Mouse (Mus musculus): ENCODE results near the gene Adm2.

The Adm2 gene

GRCm38 (mm10) chr15:89314107-89314506 is 8.4 kb upstream of the Adm2 start:
- no peak for DNase-seq

GRCm38 (mm10) chr15:89314511-89315189 is 7.9 kb upstream of the Adm2 start:
- no peak for DNase-seq

GRCm38 (mm10) chr15:89315190-89315731 is 7.3 kb upstream of the Adm2 start, which contains the start of gene Sbf1:
Sbf1 (minus strand) TSS chr15:89315311.
- peak; percentile 99 for DNase-seq

GRCm38 (mm10) chr15:89316146-89316545 is 6.4 kb upstream of the Adm2 start:
- no peak for DNase-seq

- DNase-seq: no peak
Observed at GRCm38 (mm10) chr15:89321264-89321663, 1.3 kb upstream of the Adm2 start.

GRCm38 (mm10) chr15:89323656-89324055 is 1.1 kb downstream of the Adm2 start:
- no peak for DNase-seq

GRCm38 (mm10) chr15:89326441-89326840 is 3.9 kb downstream of the Adm2 start:
- no peak for DNase-seq

- DNase-seq: no peak
Observed at GRCm38 (mm10) chr15:89334271-89334670, 11.8 kb downstream of the Adm2 start, which contains the start of gene Miox. Miox (plus strand) TSS chr15:89334398.

- DNase-seq: no peak
Observed at GRCm38 (mm10) chr15:89334774-89335537, 12.4 kb downstream of the Adm2 start.

GRCm38 (mm10) chr15:89336422-89336821 is 13.9 kb downstream of the Adm2 start:
- no peak for DNase-seq

- no peak for DNase-seq
Observed at GRCm38 (mm10) chr15:89339696-89340095, 17.2 kb downstream of the Adm2 start.

GRCm38 (mm10) chr15:89340136-89340535 is 17.6 kb downstream of the Adm2 start:
- no peak for DNase-seq

- no peak for DNase-seq
Observed at GRCm38 (mm10) chr15:89341678-89342077, 19.2 kb downstream of the Adm2 start.

GRCm38 (mm10) chr15:89343325-89343724 is 20.8 kb downstream of the Adm2 start:
- DNase-seq: no peak

GRCm38 (mm10) chr15:89350447-89350846 is 27.9 kb downstream of the Adm2 start:
- no peak for DNase-seq

- no peak for DNase-seq
Observed at GRCm38 (mm10) chr15:89351302-89351701, 28.8 kb downstream of the Adm2 start.

- DNase-seq: no peak
Observed at GRCm38 (mm10) chr15:89352054-89352453, 29.5 kb downstream of the Adm2 start.

GRCm38 (mm10) chr15:89352795-89353194 is 30.3 kb downstream of the Adm2 start:
- no peak for DNase-seq

- DNase-seq: no peak
Observed at GRCm38 (mm10) chr15:89353837-89354236, 31.3 kb downstream of the Adm2 start.

GRCm38 (mm10) chr15:89354455-89354854 is 31.9 kb downstream of the Adm2 start:
- DNase-seq: no peak

GRCm38 (mm10) chr15:89355241-89356187 is 33.0 kb downstream of the Adm2 start, which contains the start of the genes Lmf2 and Ncaph2:
Lmf2 (minus strand) TSS chr15:89355659.
Ncaph2 (plus strand) TSS chr15:89355719.
- DNase-seq: peak; percentile 94

- peak; percentile 46 for DNase-seq
Observed at GRCm38 (mm10) chr15:89356372-89356771, 33.9 kb downstream of the Adm2 start.

- no peak for DNase-seq
Observed at GRCm38 (mm10) chr15:89358784-89359183, 36.3 kb downstream of the Adm2 start.
